Mouse (Mus musculus): ENCODE measurements around the gene Gan.

Gan gene

GRCm38 (mm10) chr8:117157769-117158091, 205 bp upstream of the Gan start:
- peak; percentile 97 for DNase-seq (ENCODE audit: low read depth)

- DNase-seq (ENCODE audit: low read depth): peak; percentile 10
These were observed 1.1 kb downstream of the Gan start for GRCm38 (mm10) chr8:117159031-117159430.

- no peak for DNase-seq (ENCODE audit: low read depth)
These were observed 7.0 kb downstream of the Gan start for GRCm38 (mm10) chr8:117164912-117165311.

GRCm38 (mm10) chr8:117165542-117165941, 7.6 kb downstream of the Gan start:
- no peak for DNase-seq (ENCODE audit: low read depth)

- no peak for DNase-seq (ENCODE audit: low read depth)
These were observed 8.6 kb downstream of the Gan start for GRCm38 (mm10) chr8:117166515-117166914.

- no peak for DNase-seq (ENCODE audit: low read depth)
These were observed 9.4 kb downstream of the Gan start for GRCm38 (mm10) chr8:117167243-117167883.

GRCm38 (mm10) chr8:117168378-117168777, 10.4 kb downstream of the Gan start:
- DNase-seq (ENCODE audit: low read depth): no peak

- DNase-seq (ENCODE audit: low read depth): no peak
These were observed 13.9 kb downstream of the Gan start for GRCm38 (mm10) chr8:117171826-117172225.

- DNase-seq (ENCODE audit: low read depth): no peak
These were observed 15.0 kb downstream of the Gan start for GRCm38 (mm10) chr8:117172904-117173303.

GRCm38 (mm10) chr8:117173690-117174089, 15.8 kb downstream of the Gan start:
- no peak for DNase-seq (ENCODE audit: low read depth)

GRCm38 (mm10) chr8:117174536-117174935, 16.6 kb downstream of the Gan start:
- DNase-seq (ENCODE audit: low read depth): no peak

- no peak for DNase-seq (ENCODE audit: low read depth)
These were observed 18.4 kb downstream of the Gan start for GRCm38 (mm10) chr8:117176308-117176707.

- DNase-seq (ENCODE audit: low read depth): no peak
These were observed 19.3 kb downstream of the Gan start for GRCm38 (mm10) chr8:117177236-117177635.

- no peak for DNase-seq (ENCODE audit: low read depth)
These were observed 20.1 kb downstream of the Gan start for GRCm38 (mm10) chr8:117178039-117178438.

GRCm38 (mm10) chr8:117178676-117179075, 20.7 kb downstream of the Gan start:
- DNase-seq (ENCODE audit: low read depth): no peak

GRCm38 (mm10) chr8:117182746-117183145, 24.8 kb downstream of the Gan start:
- DNase-seq (ENCODE audit: low read depth): no peak

GRCm38 (mm10) chr8:117183664-117184377, 25.9 kb downstream of the Gan start:
- DNase-seq (ENCODE audit: low read depth): no peak

GRCm38 (mm10) chr8:117194355-117194754, 36.4 kb downstream of the Gan start:
- DNase-seq (ENCODE audit: low read depth): no peak

GRCm38 (mm10) chr8:117196593-117196992, 38.7 kb downstream of the Gan start:
- no peak for DNase-seq (ENCODE audit: low read depth)

- no peak for DNase-seq (ENCODE audit: low read depth)
These were observed 39.6 kb downstream of the Gan start for GRCm38 (mm10) chr8:117197551-117197950.

- DNase-seq (ENCODE audit: low read depth): peak; percentile 78
These were observed 40.4 kb downstream of the Gan start for GRCm38 (mm10) chr8:117198141-117198935.

- no peak for DNase-seq (ENCODE audit: low read depth)
These were observed 41.7 kb downstream of the Gan start for GRCm38 (mm10) chr8:117199658-117200057.

- DNase-seq (ENCODE audit: low read depth): no peak
These were observed 42.4 kb downstream of the Gan start for GRCm38 (mm10) chr8:117200346-117200745.

All from induced T-regulatory cell, adult 2 months (primary cell).